Mouse (Mus musculus): ENCODE measurements around the gene Gjb4. TPM values are rescaled to one million over a fixed set of nuclear protein-coding genes. Genes with fewer than 3 reads are reported as not detected.

Gjb4 gene
- polyA plus RNA-seq, 1 experiment: not detected

DNA sequence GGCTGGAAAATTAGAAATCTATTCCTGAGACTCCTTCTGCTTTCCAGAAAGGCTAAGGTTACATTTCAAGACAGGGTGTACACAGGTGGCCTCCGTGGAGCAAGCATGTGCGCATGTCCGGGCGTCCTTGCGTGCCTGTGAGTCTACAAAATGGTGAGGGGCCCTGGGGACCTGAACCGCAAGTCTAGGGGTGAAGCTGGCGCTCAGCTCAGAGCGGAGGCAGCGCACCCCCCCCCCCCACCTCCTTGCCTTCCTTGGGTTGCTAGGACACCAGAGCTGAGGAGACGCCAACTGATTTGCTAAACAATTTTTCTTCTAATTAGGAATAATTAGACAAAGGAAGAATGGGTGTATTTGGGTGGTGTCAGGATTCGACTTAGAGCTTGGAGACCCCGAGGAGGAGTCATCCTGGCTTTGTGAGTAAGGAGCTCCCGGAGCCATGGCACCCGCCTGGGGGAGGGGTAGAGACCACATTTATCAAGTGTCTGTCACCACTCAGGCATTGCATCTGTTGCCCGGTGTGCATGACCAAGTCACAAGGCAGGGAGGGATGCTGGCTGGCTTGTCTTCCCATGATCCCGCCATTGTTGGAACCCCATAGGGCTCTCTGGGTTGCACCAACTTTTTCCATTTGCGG lies 21.8 kb upstream of the Gjb4 start:
- H3K27me3 ChIP-seq (ENCODE audit: control insufficient read depth, insufficient read depth, low read length): no peaks in the 10 kb centered on the region
- TF ChIP-seq CTCF (IDR thresholded peaks at IDR 0.05; ENCODE audit: extremely low read depth, insufficient read depth, insufficient read length, insufficient replicate concordance) (no peak), POLR2A (IDR thresholded peaks at IDR 0.05; ENCODE audit: low read depth, low read length) (no peak)
- H3K36me3 ChIP-seq (ENCODE audit: control insufficient read depth, insufficient read depth, low read length): no peaks in the 10 kb centered on the region
- no peaks in the 10 kb centered on the region for H3K4me1 ChIP-seq (ENCODE audit: control insufficient read depth, insufficient read depth, insufficient read length)
- WGBS: 87% methylated on average over 17 of the region's 17 CpGs
- no peak overlapping the region for H3K4me3 ChIP-seq (ENCODE audit: extremely low read depth, insufficient read depth, insufficient read length)
- no peak for DNase-seq (ENCODE audit: low read depth in 1 of 2, low spot score in 2 of 2)
- H3K27ac ChIP-seq (ENCODE audit: insufficient read depth, low read length): no peak overlapping the region

DNA sequence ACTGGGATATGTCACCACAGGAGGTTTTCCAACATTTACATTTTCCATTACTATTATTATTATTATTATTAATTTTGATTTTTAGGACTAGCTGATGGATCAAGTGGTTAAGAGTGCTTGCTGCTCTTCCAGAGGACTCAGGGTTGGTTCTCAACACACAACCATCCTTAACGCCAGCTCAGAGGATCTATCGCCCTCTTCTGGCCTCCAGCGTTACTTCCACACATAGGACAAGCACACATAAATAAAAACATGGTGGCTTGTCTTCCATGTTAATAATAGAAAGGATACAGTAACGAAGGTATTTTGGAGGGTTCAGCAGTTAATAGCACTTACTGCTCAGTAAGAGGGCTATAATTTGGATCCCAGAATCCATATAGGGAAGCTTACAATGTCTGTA lies 20.8 kb upstream of the Gjb4 start:
- Histone ChIP-seq H3K4me3 (ENCODE audit: extremely low read depth, insufficient read depth, insufficient read length) (no peak overlapping the region), H3K4me1 (ENCODE audit: control insufficient read depth, insufficient read depth, insufficient read length) (no peaks in the 10 kb centered on the region), H3K36me3 (ENCODE audit: control insufficient read depth, insufficient read depth, low read length) (no peaks in the 10 kb centered on the region), H3K27me3 (ENCODE audit: control insufficient read depth, insufficient read depth, low read length) (no peaks in the 10 kb centered on the region), H3K27ac (ENCODE audit: insufficient read depth, low read length) (no peak overlapping the region)
- DNase-seq (ENCODE audit: low read depth in 1 of 2, low spot score in 2 of 2): no peak
- 83% methylated on average over 4 of the region's 4 CpGs for WGBS
- TF ChIP-seq POLR2A (IDR thresholded peaks at IDR 0.05; ENCODE audit: low read depth, low read length) (no peak), CTCF (IDR thresholded peaks at IDR 0.05; ENCODE audit: extremely low read depth, insufficient read depth, insufficient read length, insufficient replicate concordance) (no peak)

- Histone ChIP-seq H3K27ac (ENCODE audit: insufficient read depth, low read length) (no peak overlapping the region), H3K4me3 (ENCODE audit: extremely low read depth, insufficient read depth, insufficient read length) (no peak overlapping the region), H3K27me3 (ENCODE audit: control insufficient read depth, insufficient read depth, low read length) (no peaks in the 10 kb centered on the region), H3K4me1 (ENCODE audit: control insufficient read depth, insufficient read depth, insufficient read length) (no peaks in the 10 kb centered on the region), H3K36me3 (ENCODE audit: control insufficient read depth, insufficient read depth, low read length) (no peaks in the 10 kb centered on the region)
- WGBS: 73% methylated on average over 8 of the region's 8 CpGs
- TF ChIP-seq CTCF (IDR thresholded peaks at IDR 0.05; ENCODE audit: extremely low read depth, insufficient read depth, insufficient read length, insufficient replicate concordance) (no peak), POLR2A (IDR thresholded peaks at IDR 0.05; ENCODE audit: low read depth, low read length) (no peak)
- DNase-seq (ENCODE audit: low read depth in 1 of 2, low spot score in 2 of 2): no peak
These were observed 19.6 kb upstream of the Gjb4 start for GRCm38 (mm10) chr4:127373491-127373890.

DNA sequence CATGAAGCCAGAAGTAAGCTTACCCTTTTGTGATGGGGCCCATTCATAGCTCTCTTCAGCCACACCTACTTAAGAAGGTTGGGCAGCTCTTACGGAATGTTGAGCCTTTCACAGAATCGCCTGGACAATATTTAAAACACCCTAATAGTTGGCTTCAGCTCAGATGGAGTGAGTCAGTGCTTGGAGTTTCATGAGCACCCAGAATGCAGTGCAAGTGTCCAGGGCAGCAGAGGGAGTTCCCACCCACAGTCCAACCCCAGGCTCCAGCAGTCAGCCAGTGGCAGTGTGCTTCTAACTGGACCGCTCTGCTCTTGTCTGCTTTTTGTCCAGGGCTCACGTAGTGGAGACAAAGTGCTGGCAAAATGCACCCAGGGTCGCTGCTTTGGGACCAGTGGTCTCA lies 17.7 kb upstream of the Gjb4 start:
- TF ChIP-seq POLR2A (IDR thresholded peaks at IDR 0.05; ENCODE audit: low read depth, low read length) (no peak), CTCF (IDR thresholded peaks at IDR 0.05; ENCODE audit: extremely low read depth, insufficient read depth, insufficient read length, insufficient replicate concordance) (no peak)
- Histone ChIP-seq H3K4me1 (ENCODE audit: control insufficient read depth, insufficient read depth, insufficient read length) (no peaks in the 10 kb centered on the region), H3K36me3 (ENCODE audit: control insufficient read depth, insufficient read depth, low read length) (no peaks in the 10 kb centered on the region), H3K27ac (ENCODE audit: insufficient read depth, low read length) (no peak overlapping the region), H3K4me3 (ENCODE audit: extremely low read depth, insufficient read depth, insufficient read length) (no peak overlapping the region), H3K27me3 (ENCODE audit: control insufficient read depth, insufficient read depth, low read length) (no peaks in the 10 kb centered on the region)
- no peak for DNase-seq (ENCODE audit: low read depth in 1 of 2, low spot score in 2 of 2)
- 80% methylated on average over 5 of the region's 5 CpGs for WGBS

DNA sequence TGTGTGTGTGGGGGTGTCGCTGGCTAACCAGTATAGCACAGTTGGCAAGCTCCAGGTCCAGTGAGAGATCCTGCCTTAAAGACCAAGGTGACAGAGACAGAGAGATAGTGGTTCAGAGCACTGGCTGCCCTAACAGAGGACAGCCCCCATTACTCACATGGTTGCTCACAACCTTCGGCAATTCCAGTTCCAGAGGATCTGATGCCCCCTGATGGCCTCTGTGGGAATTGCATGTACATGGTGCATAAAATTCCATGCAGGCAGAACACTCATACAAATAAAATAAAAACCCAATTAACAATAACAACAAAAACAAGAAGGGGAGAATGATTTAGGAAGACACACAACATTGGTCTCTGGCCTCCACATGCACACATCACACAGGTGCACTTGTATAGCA lies 16.6 kb upstream of the Gjb4 start:
- no peaks in the 10 kb centered on the region for H3K27me3 ChIP-seq (ENCODE audit: control insufficient read depth, insufficient read depth, low read length)
- no peaks in the 10 kb centered on the region for H3K4me1 ChIP-seq (ENCODE audit: control insufficient read depth, insufficient read depth, insufficient read length)
- WGBS: 45% methylated on average over 2 of the region's 2 CpGs
- no peak for DNase-seq (ENCODE audit: low read depth in 1 of 2, low spot score in 2 of 2)
- no peak overlapping the region for H3K27ac ChIP-seq (ENCODE audit: insufficient read depth, low read length)
- TF ChIP-seq POLR2A (IDR thresholded peaks at IDR 0.05; ENCODE audit: low read depth, low read length) (no peak), CTCF (IDR thresholded peaks at IDR 0.05; ENCODE audit: extremely low read depth, insufficient read depth, insufficient read length, insufficient replicate concordance) (no peak)
- H3K4me3 ChIP-seq (ENCODE audit: extremely low read depth, insufficient read depth, insufficient read length): no peak overlapping the region
- H3K36me3 ChIP-seq (ENCODE audit: control insufficient read depth, insufficient read depth, low read length): no peaks in the 10 kb centered on the region

DNA sequence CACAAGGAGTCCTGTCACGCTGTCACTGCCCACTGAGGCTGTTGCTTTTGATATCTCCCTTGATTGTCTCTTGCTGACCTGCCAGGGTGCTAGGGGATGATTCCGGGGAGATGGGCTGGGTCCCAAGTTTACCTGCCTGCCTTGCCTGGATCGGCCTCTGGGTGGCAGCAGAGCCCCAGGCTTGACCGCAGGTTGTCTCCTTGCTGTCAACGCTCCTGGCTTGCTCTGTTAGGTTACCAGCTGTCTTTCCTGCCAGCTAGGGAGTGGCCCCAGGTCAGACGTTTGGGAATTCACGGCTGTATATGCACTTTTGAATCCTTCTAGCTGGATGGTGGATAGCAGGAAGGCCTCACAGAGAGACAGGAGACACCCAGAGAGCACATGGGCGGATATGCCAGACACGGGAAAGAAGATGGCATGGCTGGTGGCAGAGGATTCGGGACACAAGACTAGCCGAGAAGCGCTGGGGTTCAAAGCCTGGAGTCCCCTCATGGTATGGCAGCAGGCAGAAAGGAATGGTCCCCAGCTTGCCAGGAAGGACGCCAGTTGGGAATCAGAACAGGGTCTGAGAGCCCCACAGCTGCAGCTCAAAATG lies 14.6 kb upstream of the Gjb4 start:
- Histone ChIP-seq H3K27ac (ENCODE audit: insufficient read depth, low read length) (no peak overlapping the region), H3K4me3 (ENCODE audit: extremely low read depth, insufficient read depth, insufficient read length) (no peak overlapping the region), H3K4me1 (ENCODE audit: control insufficient read depth, insufficient read depth, insufficient read length) (no peaks in the 10 kb centered on the region), H3K36me3 (ENCODE audit: control insufficient read depth, insufficient read depth, low read length) (no peaks in the 10 kb centered on the region), H3K27me3 (ENCODE audit: control insufficient read depth, insufficient read depth, low read length) (no peaks in the 10 kb centered on the region)
- DNase-seq (ENCODE audit: low read depth in 1 of 2, low spot score in 2 of 2): peak in 1 of 2 experiments; percentile 30
- WGBS: 37% methylated on average over 13 of the region's 13 CpGs
- TF ChIP-seq CTCF (IDR thresholded peaks at IDR 0.05; ENCODE audit: extremely low read depth, insufficient read depth, insufficient read length, insufficient replicate concordance): peak; percentile 90
- no peak for TF ChIP-seq POLR2A (IDR thresholded peaks at IDR 0.05; ENCODE audit: low read depth, low read length)

- TF ChIP-seq CTCF (IDR thresholded peaks at IDR 0.05; ENCODE audit: extremely low read depth, insufficient read depth, insufficient read length, insufficient replicate concordance): no peak
- no peaks in the 10 kb centered on the region for H3K36me3 ChIP-seq (ENCODE audit: control insufficient read depth, insufficient read depth, low read length)
- 67% methylated on average over 4 of the region's 4 CpGs for WGBS
- H3K27ac ChIP-seq (ENCODE audit: insufficient read depth, low read length): no peak overlapping the region
- no peaks in the 10 kb centered on the region for H3K4me1 ChIP-seq (ENCODE audit: control insufficient read depth, insufficient read depth, insufficient read length)
- H3K27me3 ChIP-seq (ENCODE audit: control insufficient read depth, insufficient read depth, low read length): no peaks in the 10 kb centered on the region
- H3K4me3 ChIP-seq (ENCODE audit: extremely low read depth, insufficient read depth, insufficient read length): no peak overlapping the region
- DNase-seq (ENCODE audit: low read depth in 1 of 2, low spot score in 2 of 2): no peak
These were observed 12.0 kb upstream of the Gjb4 start for GRCm38 (mm10) chr4:127365834-127366233.

All from spleen, adult 2 months (tissue).